Comparison of ENCODE assay signal across 7 mouse cellular contexts in genomic region chr3:89178107-89178385, GRCm38 (mm10). TPM values are rescaled to one million over a fixed set of nuclear protein-coding genes. Genes with fewer than 3 reads are reported as not detected.
DNase-seq lines count a peak whose midpoint lies in the region; ATAC-seq lines count a peak whose summit lies in the region.

No protein-coding gene starts in this region.

- peaks cover 48% of the 10 kb centered on the region for H3K4me1 ChIP-seq in megakaryocyte, embryonic 14.5 days
- peaks cover 33% of the 10 kb centered on the region for H3K4me1 ChIP-seq in forebrain, embryonic 10.5 days
- peaks cover 25% of the 10 kb centered on the region for H3K4me1 ChIP-seq in limb, embryonic 13.5 days
- H3K4me1 ChIP-seq in stomach, embryonic 16.5 days (ENCODE audit: control insufficient read depth, insufficient read depth, low read length), result peaks cover 17% of the 10 kb centered on the region

- no peak for ATAC-seq in megakaryocyte, adult 5-6 weeks (ENCODE audit: poor library complexity, severe bottlenecking)
- ATAC-seq in limb, embryonic 13.5 days (ENCODE audit: low FRiP score, low read depth), result no peak
- no peak for ATAC-seq in stomach, embryonic 16.5 days (ENCODE audit: insufficient read depth, low FRiP score)

- peak overlapping the region; percentile 92 for H3K9ac ChIP-seq in limb, embryonic 13.5 days
- peak overlapping the region; percentile 86 for H3K9ac ChIP-seq in stomach, embryonic 16.5 days (ENCODE audit: low read length)

- 13% methylated on average over 6 of the region's 6 CpGs for WGBS in forebrain, embryonic 10.5 days
- 9% methylated on average over 6 of the region's 6 CpGs for WGBS in limb, embryonic 13.5 days
- 5% methylated on average over 6 of the region's 6 CpGs for WGBS in stomach, embryonic 16.5 days

- H3K27me3 ChIP-seq in megakaryocyte, embryonic 14.5 days (replicated peaks), result no peaks in the 10 kb centered on the region
- no peaks in the 10 kb centered on the region for H3K27me3 ChIP-seq in forebrain, embryonic 10.5 days (ENCODE audit: poor library complexity, severe bottlenecking)
- no peaks in the 10 kb centered on the region for H3K27me3 ChIP-seq in limb, embryonic 13.5 days
- H3K27me3 ChIP-seq in stomach, embryonic 16.5 days (ENCODE audit: control insufficient read depth, insufficient read depth, low read length), result no peaks in the 10 kb centered on the region

- H3K4me2 ChIP-seq in limb, embryonic 13.5 days (replicated peaks), result peak overlapping the region; percentile 76
- peak overlapping the region; percentile 85 for H3K4me2 ChIP-seq in stomach, embryonic 16.5 days (ENCODE audit: low read depth, low read length)

- no peak for DNase-seq in forebrain, embryonic 10.5 days (ENCODE audit: extremely low spot score, low spot score)
- no peak for DNase-seq in right cerebral cortex, adult 2 months (ENCODE audit: low spot score in 2 of 2)
- no peak for DNase-seq in urinary bladder, postnatal 25 days (ENCODE audit: low spot score)

- H3K9me3 ChIP-seq in megakaryocyte, embryonic 14.5 days, result no peaks in the 10 kb centered on the region
- H3K9me3 ChIP-seq in forebrain, embryonic 10.5 days, result no peaks in the 10 kb centered on the region
- no peaks in the 10 kb centered on the region for H3K9me3 ChIP-seq in limb, embryonic 13.5 days
- H3K9me3 ChIP-seq in stomach, embryonic 16.5 days (replicated peaks; ENCODE audit: control insufficient read depth, low read length), result no peaks in the 10 kb centered on the region

- H3K27ac ChIP-seq in forebrain, embryonic 10.5 days, result peak overlapping the region; percentile 84
- H3K27ac ChIP-seq in limb, embryonic 13.5 days, result peak overlapping the region; percentile 79
- peak overlapping the region; percentile 72 for H3K27ac ChIP-seq in stomach, embryonic 16.5 days (ENCODE audit: low read length)

- peaks cover 83% of the 10 kb centered on the region for H3K36me3 ChIP-seq in megakaryocyte, embryonic 14.5 days (replicated peaks; ENCODE audit: low read length)
- H3K36me3 ChIP-seq in forebrain, embryonic 10.5 days (replicated peaks), result peaks cover 80% of the 10 kb centered on the region
- peaks cover 77% of the 10 kb centered on the region for H3K36me3 ChIP-seq in limb, embryonic 13.5 days
- peaks cover 31% of the 10 kb centered on the region for H3K36me3 ChIP-seq in stomach, embryonic 16.5 days (ENCODE audit: control insufficient read depth, insufficient read depth, low read length)

- H3K4me3 ChIP-seq in megakaryocyte, embryonic 14.5 days (replicated peaks), result peak overlapping the region; percentile 96
- H3K4me3 ChIP-seq in forebrain, embryonic 10.5 days, result peak overlapping the region; percentile 81
- H3K4me3 ChIP-seq in limb, embryonic 13.5 days, result peak overlapping the region; percentile 84
- peak overlapping the region; percentile 74 for H3K4me3 ChIP-seq in stomach, embryonic 16.5 days (replicated peaks; ENCODE audit: low read length)

RNA-seq across cellular contexts. Expression of gene Scamp3, which starts 0.8 kb away (rescaled TPM):
- 180 and 256 TPM in 2 replicates for polyA plus RNA-seq in megakaryocyte, embryonic 14.5 days (2012; ENCODE audit: insufficient read depth, low replicate concordance)
- total RNA-seq in megakaryocyte, adult 5-6 weeks (2015), result 43.0 and 52.9 TPM in 2 replicates
- total RNA-seq in megakaryocyte, adult 5-6 weeks (2017), result 17.9 and 18.1 TPM in 2 replicates
- polyA plus RNA-seq in forebrain, embryonic 10.5 days (2016; fragmentation: Nextera tagmentation; extraction: Ambion mirVana), result 100 and 103 TPM in 2 replicates
- 115 and 119 TPM in 2 replicates for polyA plus RNA-seq in limb, embryonic 13.5 days (2015; fragmentation: Nextera tagmentation; extraction: Ambion mirVana)
- 104 and 113 TPM in 2 replicates for polyA plus RNA-seq in stomach, embryonic 16.5 days (2015; fragmentation: Nextera tagmentation; extraction: Ambion mirVana)

RNA-seq across cellular contexts. Expression of gene Fam189b, which starts 4.9 kb away (rescaled TPM):
- 23.3 and 39.8 TPM in 2 replicates for polyA plus RNA-seq in megakaryocyte, embryonic 14.5 days (2012; ENCODE audit: insufficient read depth, low replicate concordance)
- total RNA-seq in megakaryocyte, adult 5-6 weeks (2015), result 11.2 and 13.5 TPM in 2 replicates
- total RNA-seq in megakaryocyte, adult 5-6 weeks (2017), result 3.3 and 5.6 TPM in 2 replicates
- 25.1 and 25.6 TPM in 2 replicates for polyA plus RNA-seq in forebrain, embryonic 10.5 days (2016; fragmentation: Nextera tagmentation; extraction: Ambion mirVana)
- polyA plus RNA-seq in limb, embryonic 13.5 days (2015; fragmentation: Nextera tagmentation; extraction: Ambion mirVana), result 34.0 and 35.2 TPM in 2 replicates
- 22.0 and 23.9 TPM in 2 replicates for polyA plus RNA-seq in stomach, embryonic 16.5 days (2015; fragmentation: Nextera tagmentation; extraction: Ambion mirVana)

RNA-seq across cellular contexts. Expression of gene Clk2, which starts 13.5 kb away (rescaled TPM):
- 12.9 and 13.3 TPM in 2 replicates for polyA plus RNA-seq in megakaryocyte, embryonic 14.5 days (2012; ENCODE audit: insufficient read depth, low replicate concordance)
- 38.1 and 38.4 TPM in 2 replicates for total RNA-seq in megakaryocyte, adult 5-6 weeks (2015)
- 47.1 and 48.5 TPM in 2 replicates for total RNA-seq in megakaryocyte, adult 5-6 weeks (2017)
- polyA plus RNA-seq in forebrain, embryonic 10.5 days (2016; fragmentation: Nextera tagmentation; extraction: Ambion mirVana), result 33.7 and 34.2 TPM in 2 replicates
- 32.3 and 36.6 TPM in 2 replicates for polyA plus RNA-seq in limb, embryonic 13.5 days (2015; fragmentation: Nextera tagmentation; extraction: Ambion mirVana)
- polyA plus RNA-seq in stomach, embryonic 16.5 days (2015; fragmentation: Nextera tagmentation; extraction: Ambion mirVana), result 18.9 and 19.1 TPM in 2 replicates

RNA-seq across cellular contexts. Expression of gene Hcn3, which starts 18.1 kb away (rescaled TPM):
- 0.36 and 0.68 TPM in 2 replicates for polyA plus RNA-seq in megakaryocyte, embryonic 14.5 days (2012; ENCODE audit: insufficient read depth, low replicate concordance)
- not detected in 2 replicates for total RNA-seq in megakaryocyte, adult 5-6 weeks (2015)
- total RNA-seq in megakaryocyte, adult 5-6 weeks (2017), result not detected in 2 replicates
- 4.8 and 5.5 TPM in 2 replicates for polyA plus RNA-seq in forebrain, embryonic 10.5 days (2016; fragmentation: Nextera tagmentation; extraction: Ambion mirVana)
- polyA plus RNA-seq in limb, embryonic 13.5 days (2015; fragmentation: Nextera tagmentation; extraction: Ambion mirVana), result 2.0 and 3.0 TPM in 2 replicates
- 1.7 and 1.8 TPM in 2 replicates for polyA plus RNA-seq in stomach, embryonic 16.5 days (2015; fragmentation: Nextera tagmentation; extraction: Ambion mirVana)

RNA-seq across cellular contexts. Expression of gene Gba, which starts 24.7 kb away (rescaled TPM):
- polyA plus RNA-seq in megakaryocyte, embryonic 14.5 days (2012; ENCODE audit: insufficient read depth, low replicate concordance), result 8.5 and 10.8 TPM in 2 replicates
- total RNA-seq in megakaryocyte, adult 5-6 weeks (2015), result 77.6 and 78.1 TPM in 2 replicates
- 71.1 and 79.5 TPM in 2 replicates for total RNA-seq in megakaryocyte, adult 5-6 weeks (2017)
- polyA plus RNA-seq in forebrain, embryonic 10.5 days (2016; fragmentation: Nextera tagmentation; extraction: Ambion mirVana), result 34.2 and 34.7 TPM in 2 replicates
- polyA plus RNA-seq in limb, embryonic 13.5 days (2015; fragmentation: Nextera tagmentation; extraction: Ambion mirVana), result 35.6 and 40.2 TPM in 2 replicates
- 55.4 and 63.9 TPM in 2 replicates for polyA plus RNA-seq in stomach, embryonic 16.5 days (2015; fragmentation: Nextera tagmentation; extraction: Ambion mirVana)
